Mouse (Mus musculus): ENCODE measurements at regions not wholly inside any gene's neighbourhood (a gene's known extent, or its start where the extent isn't known, plus 50 kb on each side); places are given as distances from the start of the nearest gene placed in this dataset.
A peak's percentile ranks its signal among the peaks of the same experiment; 100 is the strongest.

DNA sequence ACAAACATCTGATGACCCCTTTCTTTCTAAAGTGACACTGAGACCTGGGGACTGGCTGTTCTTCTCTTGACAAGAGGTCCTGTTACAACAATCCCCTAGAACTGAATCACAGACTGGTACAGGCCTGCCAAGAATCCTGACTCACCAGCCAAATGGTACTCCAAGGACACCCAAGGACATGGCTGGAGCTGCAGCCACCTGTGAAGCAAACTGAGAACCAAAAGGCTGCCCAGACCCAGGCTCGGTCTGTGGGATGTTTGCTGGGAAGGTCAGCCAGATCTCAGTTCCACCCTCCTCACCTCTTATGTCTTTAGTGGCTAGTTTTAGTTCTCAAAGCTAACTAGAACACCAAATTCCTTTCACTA lies 112.1 kb upstream of the Fmo9 start:
- Histone ChIP-seq H3K4me2 (no peak overlapping the region), H3K9me3 (replicated peaks) (no peaks in the 10 kb centered on the region), H3K9ac (replicated peaks) (no peak overlapping the region), H3K27ac (replicated peaks) (no peak overlapping the region), H3K4me1 (peaks cover 5% of the 10 kb centered on the region; the same call in 1 of the 2 replicates), H3K4me3 (replicated peaks) (no peak overlapping the region), H3K36me3 (no peaks in the 10 kb centered on the region), H3K27me3 (replicated peaks) (no peaks in the 10 kb centered on the region)
- WGBS: 86% methylated on average over 1 of the region's 1 CpGs
- ATAC-seq (ENCODE audit: low FRiP score): no peak

DNA sequence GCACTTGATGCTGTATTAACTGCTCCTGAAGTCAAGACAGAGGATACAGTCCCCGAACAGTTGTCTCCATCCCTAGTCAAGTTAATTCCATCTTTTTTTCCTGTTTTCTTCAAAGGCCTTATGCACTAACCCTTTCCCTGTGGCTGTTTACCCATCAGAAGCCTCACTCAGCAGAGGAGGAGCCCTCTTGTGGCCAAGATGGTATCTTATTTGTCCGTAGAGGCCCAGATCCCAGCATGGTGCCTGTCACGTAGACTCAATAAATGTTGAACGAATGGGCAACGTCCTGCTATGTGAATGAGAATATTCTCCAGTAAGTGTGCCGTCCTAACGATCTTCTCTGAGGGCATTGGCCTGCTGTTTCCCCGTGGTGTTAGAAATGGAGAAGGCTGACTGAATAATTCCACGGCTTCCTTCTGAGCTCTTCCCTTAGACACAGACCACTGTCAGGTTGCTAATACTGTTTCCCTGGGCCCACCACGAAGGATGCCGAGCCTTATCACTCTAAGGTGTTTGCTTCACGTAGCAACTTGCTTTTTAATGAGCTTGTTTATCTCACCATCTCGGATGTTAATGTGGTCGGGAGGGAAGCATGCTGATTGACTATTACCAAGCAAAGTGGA lies 113.1 kb upstream of the Fmo9 start:
- Histone ChIP-seq H3K4me3 (replicated peaks) (no peak overlapping the region), H3K9ac (replicated peaks) (no peak overlapping the region), H3K4me2 (no peak overlapping the region), H3K27me3 (replicated peaks) (no peaks in the 10 kb centered on the region), H3K4me1 (peaks cover 5% of the 10 kb centered on the region; the same call in 1 of the 2 replicates), H3K9me3 (replicated peaks) (no peaks in the 10 kb centered on the region), H3K36me3 (no peaks in the 10 kb centered on the region), H3K27ac (replicated peaks) (no peak overlapping the region)
- 28% methylated on average over 14 of the region's 14 CpGs for WGBS
- peak; percentile 47; the same call in 1 of the 2 replicates for ATAC-seq (ENCODE audit: low FRiP score)

- no peaks in the 10 kb centered on the region for H3K9me3 ChIP-seq (replicated peaks)
- H3K9ac ChIP-seq (replicated peaks): no peak overlapping the region
- H3K4me3 ChIP-seq (replicated peaks): no peak overlapping the region
- H3K36me3 ChIP-seq: no peaks in the 10 kb centered on the region
- H3K4me2 ChIP-seq: no peak overlapping the region
- WGBS: 90% methylated on average over 4 of the region's 4 CpGs
- peaks cover 5% of the 10 kb centered on the region; the same call in 1 of the 2 replicates for H3K4me1 ChIP-seq
- H3K27me3 ChIP-seq (replicated peaks): no peaks in the 10 kb centered on the region
- H3K27ac ChIP-seq (replicated peaks): no peak overlapping the region
- no peak for ATAC-seq (ENCODE audit: low FRiP score)
Measured at GRCm38 (mm10) chr1:166795613-166796012, 114.0 kb upstream of the Fmo9 start.

DNA sequence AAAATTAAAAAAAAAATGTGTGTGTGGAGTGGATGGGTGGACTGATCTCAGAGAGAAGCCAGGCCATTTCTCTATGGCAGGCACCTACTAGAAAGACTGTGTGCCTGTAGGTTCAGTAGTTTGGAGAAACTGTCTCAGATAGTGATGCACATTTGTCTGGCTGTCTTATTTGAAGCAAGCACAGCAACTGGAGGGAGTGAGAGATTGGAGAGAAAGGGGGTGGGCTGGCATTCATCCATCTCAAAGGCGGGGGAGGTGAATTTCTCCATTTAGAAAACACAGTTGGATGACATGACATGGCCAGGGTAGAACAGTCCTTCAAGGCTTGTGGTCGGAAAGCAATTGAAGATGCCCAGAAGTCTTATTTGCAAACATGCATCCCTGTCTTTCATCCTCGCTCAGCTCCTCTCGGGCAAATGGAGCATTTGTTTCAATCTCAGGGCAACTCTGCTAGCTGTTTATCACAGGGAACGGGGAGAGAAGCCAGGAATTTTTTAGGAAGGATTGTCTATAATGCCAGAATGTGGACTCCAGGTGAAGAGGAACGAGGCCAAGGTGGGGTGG lies 114.8 kb upstream of the Fmo9 start:
- H3K9ac ChIP-seq (replicated peaks): no peak overlapping the region
- no peak overlapping the region for H3K4me3 ChIP-seq (replicated peaks)
- peaks cover 12% of the 10 kb centered on the region for H3K4me1 ChIP-seq
- no peaks in the 10 kb centered on the region for H3K27me3 ChIP-seq (replicated peaks)
- no peak for ATAC-seq (ENCODE audit: low FRiP score)
- no peaks in the 10 kb centered on the region for H3K9me3 ChIP-seq (replicated peaks)
- WGBS: 59% methylated on average over 6 of the region's 6 CpGs
- no peaks in the 10 kb centered on the region for H3K36me3 ChIP-seq
- H3K27ac ChIP-seq (replicated peaks): no peak overlapping the region
- no peak overlapping the region for H3K4me2 ChIP-seq

DNA sequence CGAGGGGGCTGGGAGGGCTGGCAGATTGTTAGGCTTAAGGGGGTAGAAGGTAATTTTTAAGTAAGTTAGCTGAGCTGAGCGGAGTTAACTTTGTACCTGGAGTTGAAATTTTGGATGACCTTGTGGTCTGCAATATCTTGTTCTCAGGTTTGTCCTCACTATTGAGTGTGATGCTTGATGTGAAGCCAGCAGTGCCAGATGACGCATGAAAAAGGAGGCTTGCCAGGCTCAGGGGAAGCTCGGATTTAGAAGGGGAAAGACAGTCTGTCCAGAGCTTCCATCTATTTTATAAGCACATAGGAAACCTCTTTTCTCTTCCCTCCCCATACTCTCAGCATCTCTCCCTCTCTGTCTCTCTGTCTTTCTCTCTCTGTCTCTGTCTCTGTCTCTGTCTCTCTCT lies 115.3 kb upstream of the Fmo9 start:
- H3K27ac ChIP-seq (replicated peaks): no peak overlapping the region
- peaks cover 13% of the 10 kb centered on the region for H3K4me1 ChIP-seq
- 74% methylated on average over 4 of the region's 4 CpGs for WGBS
- H3K9me3 ChIP-seq (replicated peaks): no peaks in the 10 kb centered on the region
- no peaks in the 10 kb centered on the region for H3K27me3 ChIP-seq (replicated peaks)
- H3K36me3 ChIP-seq: no peaks in the 10 kb centered on the region
- no peak for ATAC-seq (ENCODE audit: low FRiP score)
- no peak overlapping the region for H3K4me2 ChIP-seq
- no peak overlapping the region for H3K4me3 ChIP-seq (replicated peaks)
- H3K9ac ChIP-seq (replicated peaks): no peak overlapping the region

- H3K4me1 ChIP-seq: peaks cover 8% of the 10 kb centered on the region; the same call in 1 of the 2 replicates
- H3K4me2 ChIP-seq: no peak overlapping the region
- H3K9ac ChIP-seq (replicated peaks): no peak overlapping the region
- ATAC-seq (ENCODE audit: low FRiP score): no peak
- H3K4me3 ChIP-seq (replicated peaks): no peak overlapping the region
- H3K9me3 ChIP-seq (replicated peaks): no peaks in the 10 kb centered on the region
- WGBS: 65% methylated on average over 11 of the region's 11 CpGs
- no peaks in the 10 kb centered on the region for H3K27me3 ChIP-seq (replicated peaks)
- H3K27ac ChIP-seq (replicated peaks): no peak overlapping the region
- H3K36me3 ChIP-seq: no peaks in the 10 kb centered on the region
Measured at GRCm38 (mm10) chr1:166800953-166801603, 119.4 kb upstream of the Fmo9 start.

DNA sequence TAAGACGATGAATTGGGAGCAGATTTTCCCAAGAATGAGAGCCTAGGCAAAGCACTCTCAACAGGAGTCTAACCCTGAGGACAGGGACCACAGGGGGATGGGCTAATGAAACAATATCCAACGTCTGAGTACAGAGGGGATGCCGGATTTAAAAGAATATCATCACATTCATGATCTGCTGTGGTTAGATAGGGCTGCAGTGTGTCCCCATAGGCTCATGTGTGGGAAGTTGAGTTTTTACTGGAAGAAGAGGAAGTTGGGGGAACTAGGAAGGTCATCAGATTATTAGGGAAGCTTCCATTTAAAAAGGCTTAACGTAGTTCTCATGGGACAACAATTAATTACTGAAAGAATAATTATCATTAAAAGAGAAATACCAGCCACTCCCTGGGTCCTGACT lies 120.3 kb upstream of the Fmo9 start:
- H3K27me3 ChIP-seq (replicated peaks): no peaks in the 10 kb centered on the region
- no peak for ATAC-seq (ENCODE audit: low FRiP score)
- no peaks in the 10 kb centered on the region for H3K9me3 ChIP-seq (replicated peaks)
- 58% methylated on average over 4 of the region's 4 CpGs for WGBS
- H3K9ac ChIP-seq (replicated peaks): no peak overlapping the region
- peaks cover 8% of the 10 kb centered on the region; the same call in 1 of the 2 replicates for H3K4me1 ChIP-seq
- no peak overlapping the region for H3K27ac ChIP-seq (replicated peaks)
- no peak overlapping the region for H3K4me3 ChIP-seq (replicated peaks)
- H3K4me2 ChIP-seq: no peak overlapping the region
- H3K36me3 ChIP-seq: no peaks in the 10 kb centered on the region

GRCm38 (mm10) chr1:166803928-166804327 lies 122.3 kb upstream of the Fmo9 start:
- Histone ChIP-seq H3K4me3 (replicated peaks) (no peak overlapping the region), H3K9ac (replicated peaks) (no peak overlapping the region), H3K4me2 (no peak overlapping the region), H3K36me3 (no peaks in the 10 kb centered on the region), H3K4me1 (peaks cover 16% of the 10 kb centered on the region; the same call in 1 of the 2 replicates), H3K27ac (replicated peaks) (no peak overlapping the region), H3K9me3 (replicated peaks) (no peaks in the 10 kb centered on the region), H3K27me3 (replicated peaks) (no peaks in the 10 kb centered on the region)
- no peak for ATAC-seq (ENCODE audit: low FRiP score)
- WGBS: 78% methylated on average over 2 of the region's 2 CpGs

- H3K9me3 ChIP-seq (replicated peaks): no peaks in the 10 kb centered on the region
- no peak for ATAC-seq (ENCODE audit: low FRiP score)
- no peak overlapping the region for H3K9ac ChIP-seq (replicated peaks)
- no peaks in the 10 kb centered on the region for H3K36me3 ChIP-seq
- H3K4me1 ChIP-seq: peaks cover 16% of the 10 kb centered on the region; the same call in 1 of the 2 replicates
- WGBS: 88% methylated on average over 1 of the region's 1 CpGs
- H3K4me3 ChIP-seq (replicated peaks): no peak overlapping the region
- no peak overlapping the region for H3K4me2 ChIP-seq
- H3K27me3 ChIP-seq (replicated peaks): no peaks in the 10 kb centered on the region
- H3K27ac ChIP-seq (replicated peaks): no peak overlapping the region
Measured at GRCm38 (mm10) chr1:166804333-166804732, 122.7 kb upstream of the Fmo9 start.

DNA sequence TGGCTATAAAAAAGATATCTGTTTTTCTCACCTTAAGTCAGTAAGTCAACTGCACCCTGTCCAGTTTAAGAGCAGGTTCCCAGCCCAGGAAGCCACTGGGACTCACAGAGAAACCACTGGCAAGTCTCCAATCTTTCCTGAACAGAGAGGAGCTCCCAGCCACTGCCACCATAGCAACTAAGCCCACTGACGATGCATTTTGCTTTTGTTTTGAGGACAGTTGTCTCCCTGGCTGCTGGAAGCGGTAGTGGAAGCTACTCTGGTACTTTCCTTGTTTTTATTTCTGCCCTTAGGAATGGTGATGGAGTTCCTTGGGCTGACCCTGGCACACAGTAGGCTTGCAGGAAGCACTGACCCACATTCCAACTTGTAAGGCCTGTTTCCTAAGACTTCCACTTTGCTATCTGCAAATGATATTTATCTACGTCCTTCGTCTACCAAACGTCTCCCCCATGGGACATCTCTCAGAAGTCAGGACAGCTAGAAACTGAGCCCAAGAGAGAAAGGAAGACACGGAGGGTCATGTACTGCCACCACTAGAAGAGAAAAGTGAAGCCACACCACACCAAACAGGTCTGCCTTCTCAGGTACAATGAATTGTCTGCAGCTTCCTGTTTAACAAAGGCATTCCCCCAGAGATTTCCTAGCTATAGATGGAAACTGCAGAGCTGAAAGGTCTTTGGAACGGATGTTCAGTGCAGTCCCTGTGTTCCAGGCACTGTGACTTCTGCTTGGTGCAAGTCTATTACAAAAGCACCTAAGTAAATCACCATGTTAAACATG lies 125.7 kb upstream of the Fmo9 start:
- Histone ChIP-seq H3K9me3 (replicated peaks) (no peaks in the 10 kb centered on the region), H3K36me3 (no peaks in the 10 kb centered on the region), H3K9ac (replicated peaks) (no peak overlapping the region), H3K27me3 (replicated peaks) (no peaks in the 10 kb centered on the region), H3K27ac (replicated peaks) (no peak overlapping the region; the same call in 1 of the 2 replicates), H3K4me1 (peaks cover 8% of the 10 kb centered on the region; the same call in 1 of the 2 replicates), H3K4me3 (replicated peaks) (no peak overlapping the region), H3K4me2 (no peak overlapping the region)
- WGBS: 57% methylated on average over 7 of the region's 7 CpGs
- no peak for ATAC-seq (ENCODE audit: low FRiP score)

DNA sequence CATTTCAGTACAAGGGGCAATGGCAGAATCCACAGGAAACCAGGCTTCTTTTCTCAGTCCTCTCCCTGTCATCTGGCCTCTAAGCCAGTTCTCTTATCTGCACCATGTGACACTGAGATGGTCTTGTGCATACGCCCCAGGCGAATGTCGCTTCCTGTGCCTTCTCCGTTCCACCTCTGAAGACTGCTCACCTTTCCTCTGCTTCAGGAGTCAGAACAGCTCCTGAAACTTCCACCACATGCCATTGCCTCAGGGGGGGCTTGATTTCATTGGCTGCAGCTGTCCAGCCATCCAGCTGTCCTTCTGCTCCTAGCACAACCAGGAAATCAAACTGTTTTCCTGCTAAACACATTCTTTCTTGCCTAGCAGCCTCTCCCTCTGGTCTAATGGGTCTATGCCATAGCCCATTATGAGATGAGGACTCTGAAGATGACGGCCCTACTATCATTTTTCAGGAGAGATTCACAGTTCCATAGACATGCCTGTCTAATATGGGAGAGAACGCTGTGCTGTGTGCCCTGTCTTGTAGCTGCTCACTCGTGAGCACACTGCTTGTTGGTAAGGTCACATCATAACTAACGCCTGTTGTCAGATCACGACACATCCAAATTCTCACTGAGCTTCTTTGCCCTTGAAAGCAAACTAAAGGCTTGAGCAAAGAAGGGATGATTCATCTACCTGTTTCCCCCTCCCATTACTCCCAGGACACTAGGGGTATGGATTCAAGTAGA lies 129.9 kb upstream of the Fmo9 start:
- H3K9me3 ChIP-seq (replicated peaks): no peaks in the 10 kb centered on the region
- no peak overlapping the region for H3K4me3 ChIP-seq (replicated peaks)
- no peaks in the 10 kb centered on the region for H3K27me3 ChIP-seq (replicated peaks)
- no peak overlapping the region for H3K27ac ChIP-seq (replicated peaks)
- 85% methylated on average over 9 of the region's 9 CpGs for WGBS
- H3K4me2 ChIP-seq: no peak overlapping the region
- no peak for ATAC-seq (ENCODE audit: low FRiP score)
- no peak overlapping the region for H3K9ac ChIP-seq (replicated peaks)
- peaks cover 8% of the 10 kb centered on the region; the same call in 1 of the 2 replicates for H3K4me1 ChIP-seq
- no peaks in the 10 kb centered on the region for H3K36me3 ChIP-seq
